Mouse (Mus musculus): ENCODE measurements around the gene Htra1. TPM values are rescaled to one million over a fixed set of nuclear protein-coding genes. Genes with fewer than 3 reads are reported as not detected.

Gene Htra1
- polyA plus RNA-seq, 1 experiment = 231 TPM

GRCm38 (mm10) chr7:130910841-130911240 lies 25.1 kb upstream of the Htra1 start:
- no peaks in the 10 kb centered on the region for H3K4me1 ChIP-seq (ENCODE audit: control insufficient read depth, insufficient read depth, low read length)
- TF ChIP-seq POLR2A (IDR thresholded peaks at IDR 0.05; ENCODE audit: borderline replicate concordance, insufficient read depth, low read length) (no peak), CTCF (IDR thresholded peaks at IDR 0.05; ENCODE audit: borderline replicate concordance, insufficient read depth, low read depth, low read length) (no peak)
- no peak for DNase-seq
- 54% methylated on average over 14 of the region's 14 CpGs for WGBS
- no peak overlapping the region for H3K4me3 ChIP-seq (replicated peaks; ENCODE audit: insufficient read depth, low read depth, low read length)
- H3K27me3 ChIP-seq (ENCODE audit: control insufficient read depth, insufficient read depth, low read length) = no peaks in the 10 kb centered on the region
- no peak overlapping the region for H3K27ac ChIP-seq (ENCODE audit: insufficient read depth, low read length)

DNA sequence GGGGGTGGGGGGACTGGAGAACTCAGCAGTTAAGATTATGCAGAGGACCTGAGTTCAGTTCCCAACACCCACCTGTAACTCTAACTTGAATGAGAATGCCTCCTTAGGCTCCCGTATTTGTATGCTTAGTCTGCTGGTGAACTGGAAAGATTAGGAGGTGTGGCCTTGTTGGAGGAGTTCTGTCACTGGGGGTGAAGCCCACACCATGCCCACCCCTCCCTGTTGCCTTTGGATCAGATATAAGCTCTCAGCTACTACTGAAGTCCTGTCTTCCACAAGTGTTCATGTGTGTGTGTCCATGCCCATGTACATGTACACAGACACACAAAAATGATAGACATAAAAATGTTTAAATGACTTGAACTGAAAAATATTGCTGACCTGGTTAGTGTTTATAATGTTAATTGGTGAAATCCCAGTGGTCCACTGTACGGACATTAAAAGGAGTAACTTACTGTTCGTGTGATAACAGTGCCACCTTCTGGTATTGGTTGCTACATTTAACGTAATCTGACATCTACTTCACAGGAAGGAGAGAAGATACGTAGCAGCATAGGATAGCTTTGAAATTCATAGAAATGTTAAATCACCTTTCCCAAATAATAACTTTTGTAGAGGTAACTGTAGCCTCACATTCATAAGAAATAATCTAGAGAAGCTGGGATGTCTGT lies 21.1 kb upstream of the Htra1 start:
- peak; percentile 69 for TF ChIP-seq CTCF (IDR thresholded peaks at IDR 0.05; ENCODE audit: borderline replicate concordance, insufficient read depth, low read depth, low read length)
- TF ChIP-seq POLR2A (IDR thresholded peaks at IDR 0.05; ENCODE audit: borderline replicate concordance, insufficient read depth, low read length) = no peak
- H3K4me3 ChIP-seq (replicated peaks; ENCODE audit: insufficient read depth, low read depth, low read length) = no peak overlapping the region
- H3K27me3 ChIP-seq (ENCODE audit: control insufficient read depth, insufficient read depth, low read length) = no peaks in the 10 kb centered on the region
- no peaks in the 10 kb centered on the region for H3K4me1 ChIP-seq (ENCODE audit: control insufficient read depth, insufficient read depth, low read length)
- H3K27ac ChIP-seq (ENCODE audit: insufficient read depth, low read length) = no peak overlapping the region
- peak in 1 of 2 experiments; percentile 53 for DNase-seq
- whole genome bisulfite sequencing = 26% methylated on average over 5 of the region's 5 CpGs

DNA sequence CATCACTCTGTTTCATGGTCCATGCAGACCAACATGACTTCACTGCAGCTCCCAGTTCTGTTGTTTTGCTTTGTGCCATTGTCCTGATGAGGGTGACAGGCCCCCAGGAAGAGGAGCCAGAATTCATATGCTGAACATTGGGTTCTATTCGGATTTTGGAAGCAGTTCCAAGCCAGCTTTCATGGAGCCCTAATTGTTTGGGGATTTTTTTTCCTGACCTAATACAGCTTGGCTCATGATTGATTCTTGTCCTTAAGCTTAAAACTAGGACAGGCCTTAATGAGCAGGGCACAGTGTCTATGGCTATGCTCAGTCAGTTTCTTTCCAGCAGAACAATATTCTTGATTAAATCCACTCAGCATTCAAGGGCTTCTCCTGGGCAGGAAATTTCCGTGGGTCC lies 17.7 kb upstream of the Htra1 start:
- 42% methylated on average over 2 of the region's 2 CpGs for WGBS
- TF ChIP-seq CTCF (IDR thresholded peaks at IDR 0.05; ENCODE audit: borderline replicate concordance, insufficient read depth, low read depth, low read length) (no peak), POLR2A (IDR thresholded peaks at IDR 0.05; ENCODE audit: borderline replicate concordance, insufficient read depth, low read length) (no peak)
- Histone ChIP-seq H3K27ac (ENCODE audit: insufficient read depth, low read length) (peak overlapping the region; percentile 38; the same call in 1 of the 2 replicates), H3K27me3 (ENCODE audit: control insufficient read depth, insufficient read depth, low read length) (no peaks in the 10 kb centered on the region), H3K4me3 (replicated peaks; ENCODE audit: insufficient read depth, low read depth, low read length) (no peak overlapping the region), H3K4me1 (ENCODE audit: control insufficient read depth, insufficient read depth, low read length) (no peaks in the 10 kb centered on the region)
- DNase-seq = peak in 1 of 2 experiments; percentile 26

DNA sequence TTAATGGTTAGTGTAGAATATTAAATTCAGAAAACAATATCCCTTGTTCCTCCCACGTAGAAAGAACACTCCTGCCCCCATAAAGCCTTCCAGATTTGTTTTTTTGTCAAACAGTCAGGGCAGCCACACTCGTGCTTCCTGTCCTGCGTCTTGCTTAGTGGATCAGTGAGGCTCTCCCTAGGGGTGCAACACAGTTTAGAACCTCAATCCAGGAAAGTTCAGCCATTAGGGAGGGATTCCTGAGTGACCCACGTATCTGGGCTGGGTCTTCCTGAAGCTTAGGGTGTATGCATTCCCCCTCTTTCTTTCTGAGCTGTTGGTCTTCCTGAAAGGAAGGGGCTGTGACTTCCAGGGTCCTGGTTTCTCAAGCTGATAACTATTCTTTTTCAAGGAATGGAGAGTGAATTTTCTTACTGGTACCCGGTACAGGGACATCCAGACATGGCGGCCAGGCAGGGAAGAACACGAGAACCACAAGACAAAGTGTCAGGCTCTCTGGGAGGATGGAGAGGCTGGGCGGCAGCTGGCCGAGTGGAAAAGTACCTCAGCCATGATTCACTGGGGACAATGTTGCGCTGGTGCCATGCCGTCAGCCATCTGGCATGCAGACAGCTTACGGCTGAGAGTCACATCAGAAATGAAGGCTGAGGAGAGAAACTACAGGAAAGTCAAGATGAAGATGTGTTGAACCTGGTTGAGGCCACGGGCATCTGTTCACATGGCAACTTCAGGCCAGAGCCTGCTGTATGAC lies 12.8 kb upstream of the Htra1 start:
- no peak overlapping the region for H3K27ac ChIP-seq (ENCODE audit: insufficient read depth, low read length)
- H3K27me3 ChIP-seq (ENCODE audit: control insufficient read depth, insufficient read depth, low read length) = no peaks in the 10 kb centered on the region
- WGBS = 26% methylated on average over 13 of the region's 13 CpGs
- TF ChIP-seq POLR2A (IDR thresholded peaks at IDR 0.05; ENCODE audit: borderline replicate concordance, insufficient read depth, low read length) (no peak), CTCF (IDR thresholded peaks at IDR 0.05; ENCODE audit: borderline replicate concordance, insufficient read depth, low read depth, low read length) (no peak)
- H3K4me1 ChIP-seq (ENCODE audit: control insufficient read depth, insufficient read depth, low read length) = peaks cover 3% of the 10 kb centered on the region; the same call in 1 of the 2 replicates
- no peak overlapping the region for H3K4me3 ChIP-seq (replicated peaks; ENCODE audit: insufficient read depth, low read depth, low read length)
- peak; percentile 45 to 68 for DNase-seq

- DNase-seq = no peak
- Histone ChIP-seq H3K4me1 (ENCODE audit: control insufficient read depth, insufficient read depth, low read length) (no peaks in the 10 kb centered on the region), H3K4me3 (replicated peaks; ENCODE audit: insufficient read depth, low read depth, low read length) (no peak overlapping the region), H3K27me3 (ENCODE audit: control insufficient read depth, insufficient read depth, low read length) (no peaks in the 10 kb centered on the region; the same call in 1 of the 2 replicates), H3K27ac (ENCODE audit: insufficient read depth, low read length) (no peak overlapping the region)
- 73% methylated on average over 3 of the region's 3 CpGs for whole genome bisulfite sequencing
- TF ChIP-seq CTCF (IDR thresholded peaks at IDR 0.05; ENCODE audit: borderline replicate concordance, insufficient read depth, low read depth, low read length) (no peak), POLR2A (IDR thresholded peaks at IDR 0.05; ENCODE audit: borderline replicate concordance, insufficient read depth, low read length) (no peak)
Observed at GRCm38 (mm10) chr7:130930401-130930800, 5.5 kb upstream of the Htra1 start.

DNA sequence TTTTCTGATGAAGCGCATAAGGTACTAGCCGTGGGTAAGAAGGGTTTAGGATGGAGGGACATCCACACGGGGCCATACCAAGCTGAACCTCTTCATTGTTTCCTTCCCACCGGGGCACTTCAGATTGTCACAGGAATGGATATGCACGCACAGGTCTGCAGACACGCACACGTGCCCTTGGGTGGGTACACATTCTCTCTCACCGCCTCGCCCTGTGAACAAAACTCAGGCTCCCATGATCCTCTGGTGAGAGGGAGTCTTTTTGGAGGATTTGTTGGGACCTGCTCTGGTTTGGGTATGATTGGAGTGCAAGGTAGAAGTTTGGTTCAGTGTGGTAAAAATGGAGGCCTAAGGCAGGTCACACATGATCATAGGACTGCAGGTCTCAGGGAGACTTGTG lies 3.0 kb upstream of the Htra1 start:
- Histone ChIP-seq H3K27me3 (ENCODE audit: control insufficient read depth, insufficient read depth, low read length) (no peaks in the 10 kb centered on the region; the same call in 1 of the 2 replicates), H3K4me1 (ENCODE audit: control insufficient read depth, insufficient read depth, low read length) (no peaks in the 10 kb centered on the region), H3K27ac (ENCODE audit: insufficient read depth, low read length) (no peak overlapping the region), H3K4me3 (replicated peaks; ENCODE audit: insufficient read depth, low read depth, low read length) (no peak overlapping the region)
- WGBS = 95% methylated on average over 9 of the region's 9 CpGs
- TF ChIP-seq CTCF (IDR thresholded peaks at IDR 0.05; ENCODE audit: borderline replicate concordance, insufficient read depth, low read depth, low read length) = no peak
- TF ChIP-seq POLR2A (IDR thresholded peaks at IDR 0.05; ENCODE audit: borderline replicate concordance, insufficient read depth, low read length) = no peak
- DNase-seq = no peak

DNA sequence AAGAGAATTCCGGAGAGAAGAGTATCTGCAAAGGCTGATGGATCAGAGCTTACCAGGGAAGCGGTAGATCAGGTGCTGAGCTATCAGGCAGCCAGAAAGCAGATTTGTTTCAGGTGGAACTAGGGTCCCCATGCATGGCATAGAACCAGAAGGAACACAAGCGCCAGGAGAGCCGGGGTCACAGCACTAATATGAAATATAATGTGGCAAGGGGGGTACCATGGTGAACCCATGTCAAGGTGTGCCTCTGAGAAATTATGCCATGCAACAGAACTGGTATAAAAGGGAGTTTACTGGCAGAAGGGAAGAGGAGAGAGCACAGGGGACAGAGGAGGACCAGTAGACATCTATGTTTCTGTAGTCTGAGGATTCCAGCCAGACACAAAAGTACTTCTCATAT lies 1.3 kb upstream of the Htra1 start:
- Histone ChIP-seq H3K4me1 (ENCODE audit: control insufficient read depth, insufficient read depth, low read length) (no peaks in the 10 kb centered on the region), H3K27me3 (ENCODE audit: control insufficient read depth, insufficient read depth, low read length) (no peaks in the 10 kb centered on the region; the same call in 1 of the 2 replicates), H3K27ac (ENCODE audit: insufficient read depth, low read length) (no peak overlapping the region), H3K4me3 (replicated peaks; ENCODE audit: insufficient read depth, low read depth, low read length) (no peak overlapping the region)
- no peak for TF ChIP-seq CTCF (IDR thresholded peaks at IDR 0.05; ENCODE audit: borderline replicate concordance, insufficient read depth, low read depth, low read length)
- TF ChIP-seq POLR2A (IDR thresholded peaks at IDR 0.05; ENCODE audit: borderline replicate concordance, insufficient read depth, low read length) = no peak
- WGBS = 92% methylated on average over 4 of the region's 4 CpGs
- DNase-seq = no peak

DNA sequence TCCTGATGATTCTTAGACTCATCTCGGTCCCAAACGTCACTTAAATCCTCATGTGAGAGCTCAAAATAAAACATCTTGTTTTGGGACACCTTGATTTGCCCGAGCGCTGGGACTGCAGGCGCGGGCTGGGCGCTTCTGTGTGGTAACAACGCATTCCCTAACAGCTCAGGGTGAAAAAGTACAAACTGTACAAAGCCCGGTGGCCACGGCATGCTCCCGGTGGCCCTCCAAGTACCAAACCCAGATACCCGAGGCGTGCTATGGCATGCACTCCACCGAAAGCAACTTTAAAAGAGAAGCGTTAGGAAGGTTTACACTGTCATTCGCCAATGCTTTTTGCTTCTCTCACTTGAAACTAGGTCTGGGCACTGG lies 504 bp upstream of the Htra1 start:
- no peak overlapping the region for H3K4me3 ChIP-seq (replicated peaks; ENCODE audit: insufficient read depth, low read depth, low read length)
- no peak overlapping the region for H3K27ac ChIP-seq (ENCODE audit: insufficient read depth, low read length)
- no peaks in the 10 kb centered on the region for H3K4me1 ChIP-seq (ENCODE audit: control insufficient read depth, insufficient read depth, low read length)
- no peak for DNase-seq
- H3K27me3 ChIP-seq (ENCODE audit: control insufficient read depth, insufficient read depth, low read length) = no peaks in the 10 kb centered on the region; the same call in 1 of the 2 replicates
- TF ChIP-seq CTCF (IDR thresholded peaks at IDR 0.05; ENCODE audit: borderline replicate concordance, insufficient read depth, low read depth, low read length) = no peak
- TF ChIP-seq POLR2A (IDR thresholded peaks at IDR 0.05; ENCODE audit: borderline replicate concordance, insufficient read depth, low read length) = no peak
- WGBS = 6% methylated on average over 16 of the region's 16 CpGs

All from cerebellum, adult 2 months (tissue).